Mouse (Mus musculus) urinary bladder, postnatal 4 days (tissue): Measurements from ENCODE around the gene Rhof.
A peak's percentile ranks its signal among the peaks of the same experiment; 100 is the strongest.

ENCODE experiments used
- DNase-seq, 2 experiments: peaks; one replicate each; pipeline ENCODE4 v3.0.0; 2021 to 2022; ENCODE audit warnings: low spot score in 2 of 2

Gene Rhof

DNA sequence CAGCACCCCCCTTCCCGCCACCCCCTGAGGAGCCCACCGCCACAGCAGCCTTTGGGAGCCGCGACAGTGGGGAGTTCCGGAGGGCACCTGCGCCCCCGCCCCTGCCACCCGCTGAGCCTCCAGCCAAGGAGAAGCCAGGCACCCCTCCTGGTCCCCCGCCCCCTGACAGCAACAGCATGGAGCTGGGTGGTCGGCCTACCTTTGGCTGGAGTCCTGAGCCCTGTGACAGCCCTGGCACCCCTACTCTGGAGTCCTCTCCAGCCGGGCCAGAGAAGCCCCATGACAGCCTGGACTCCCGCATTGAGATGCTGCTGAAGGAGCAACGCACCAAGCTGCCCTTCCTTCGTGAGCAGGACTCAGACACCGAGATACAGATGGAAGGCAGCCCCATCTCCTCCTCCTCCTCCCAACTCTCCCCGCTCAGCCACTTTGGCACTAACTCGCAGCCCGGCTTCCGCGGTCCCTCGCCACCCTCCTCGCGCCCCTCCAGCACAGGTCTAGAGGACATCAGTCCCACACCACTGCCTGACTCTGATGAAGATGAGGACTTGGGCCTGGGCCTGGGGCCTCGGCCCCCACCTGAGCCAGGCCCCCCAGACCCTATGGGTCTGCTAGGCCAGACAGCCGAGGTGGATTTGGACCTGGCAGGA is 15.7 kb upstream of the Rhof start:
- no peak for DNase-seq

DNA sequence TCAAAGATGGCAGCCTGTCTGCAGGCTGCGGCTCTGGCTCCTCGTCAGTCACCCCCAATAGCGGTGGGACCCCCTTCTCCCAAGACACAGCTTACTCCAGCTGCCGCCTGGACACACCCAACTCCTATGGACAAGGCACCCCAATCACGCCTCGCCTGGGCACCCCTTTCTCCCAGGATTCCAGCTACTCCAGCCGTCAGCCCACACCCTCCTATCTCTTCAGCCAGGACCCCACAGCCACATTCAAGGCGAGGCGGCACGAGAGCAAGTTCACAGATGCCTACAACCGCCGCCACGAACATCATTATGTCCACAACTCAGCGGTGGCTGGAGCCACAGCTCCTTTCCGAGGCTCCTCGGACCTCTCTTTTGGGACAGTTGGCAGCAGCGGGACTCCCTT is 15.1 kb upstream of the Rhof start:
- DNase-seq, result no peak

DNA sequence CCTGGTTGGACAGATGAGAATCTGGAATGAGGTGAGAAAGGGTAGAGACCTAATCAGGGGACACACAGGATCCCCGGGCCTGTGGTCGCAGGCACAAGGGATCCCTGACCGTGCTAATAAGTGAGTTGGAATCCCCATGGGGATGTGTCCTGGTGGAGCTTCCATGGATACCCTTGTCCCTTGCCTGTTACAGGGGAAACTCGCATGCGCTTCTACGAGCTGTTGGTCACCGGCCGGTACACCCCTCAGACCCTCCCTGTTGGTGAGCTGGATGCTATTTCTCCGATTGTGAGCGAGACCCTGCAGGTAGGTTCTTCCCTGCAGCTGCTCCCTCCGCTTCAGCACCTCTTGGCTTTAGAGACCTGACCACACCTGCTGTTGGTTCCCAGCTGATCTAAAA is 13.9 kb upstream of the Rhof start:
- DNase-seq, result no peak

DNA sequence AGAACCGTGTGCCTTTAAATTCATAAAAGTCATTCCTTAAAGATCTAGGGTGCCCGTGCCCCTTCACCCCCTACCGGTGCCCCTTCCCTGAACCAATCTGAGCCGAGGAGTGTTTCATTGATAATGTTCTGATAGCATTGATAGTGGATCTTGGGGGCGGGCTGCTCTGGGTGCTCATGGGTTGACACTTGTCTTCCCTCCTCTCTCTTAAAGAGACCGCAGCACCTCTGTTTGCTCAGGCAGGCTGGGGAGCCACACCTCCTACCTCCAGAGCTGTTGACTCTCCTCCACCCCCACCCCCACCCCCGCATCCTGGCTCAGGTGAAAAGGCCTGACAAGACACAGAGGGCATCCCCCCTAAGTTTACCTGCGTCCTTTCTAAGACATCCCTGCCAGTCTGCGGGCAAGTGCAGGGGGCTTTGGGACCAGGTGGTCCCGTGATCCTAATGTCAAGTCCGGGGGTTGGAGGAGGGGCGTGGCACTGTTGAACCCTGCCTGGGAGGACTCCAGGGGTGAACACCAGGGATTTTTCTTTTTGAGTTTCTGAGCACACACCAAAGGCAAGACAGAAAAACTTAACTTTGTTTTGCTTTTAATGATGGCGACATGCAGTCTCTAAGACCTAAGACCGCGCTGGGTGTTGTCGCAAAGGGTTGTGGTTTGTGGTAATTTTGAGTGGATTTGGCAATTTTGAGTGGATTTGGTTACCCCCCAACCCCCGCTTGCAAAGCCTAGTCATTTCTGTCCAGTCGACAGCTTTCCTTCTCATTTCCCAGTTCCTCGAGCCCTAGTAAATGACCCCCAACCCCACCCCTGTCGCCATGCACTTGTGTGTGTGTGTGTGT is 12.5 kb upstream of the Rhof start:
- DNase-seq, result no peak

DNA sequence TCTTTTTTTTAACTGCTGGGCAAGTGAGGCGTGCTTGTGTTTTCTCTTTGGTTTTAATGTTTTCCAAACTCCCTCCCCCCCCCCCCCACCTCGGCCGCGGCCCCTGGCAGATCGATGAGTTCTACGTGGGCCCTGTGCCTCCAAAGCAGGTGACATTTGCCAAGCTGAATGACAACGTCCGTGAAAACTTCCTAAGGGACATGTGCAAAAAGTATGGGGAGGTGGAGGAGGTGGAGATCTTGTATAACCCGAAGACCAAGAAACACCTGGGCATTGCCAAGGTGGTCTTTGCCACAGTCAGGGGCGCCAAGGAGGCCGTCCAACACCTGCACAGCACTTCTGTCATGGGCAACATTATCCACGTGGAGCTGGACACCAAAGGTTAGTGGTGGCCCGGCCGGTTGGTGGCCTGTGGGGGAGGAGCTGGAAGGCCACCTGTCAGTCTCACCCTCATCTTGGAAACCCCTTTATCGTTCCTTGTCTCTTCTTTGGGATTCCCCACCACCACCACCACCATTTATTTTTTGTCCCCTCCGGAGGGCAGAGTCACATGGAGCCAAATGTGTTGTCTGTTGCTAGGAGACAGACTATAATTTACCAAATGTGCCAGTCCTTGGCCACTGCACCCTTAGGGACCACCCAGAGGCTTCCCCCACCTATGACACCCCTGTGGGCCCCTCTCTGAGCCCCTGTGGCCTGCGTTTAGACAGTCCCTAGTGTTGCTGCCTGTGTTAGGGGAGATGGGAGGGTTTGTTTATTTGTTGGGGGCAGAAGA is 11.7 kb upstream of the Rhof start:
- no peak for DNase-seq

DNA sequence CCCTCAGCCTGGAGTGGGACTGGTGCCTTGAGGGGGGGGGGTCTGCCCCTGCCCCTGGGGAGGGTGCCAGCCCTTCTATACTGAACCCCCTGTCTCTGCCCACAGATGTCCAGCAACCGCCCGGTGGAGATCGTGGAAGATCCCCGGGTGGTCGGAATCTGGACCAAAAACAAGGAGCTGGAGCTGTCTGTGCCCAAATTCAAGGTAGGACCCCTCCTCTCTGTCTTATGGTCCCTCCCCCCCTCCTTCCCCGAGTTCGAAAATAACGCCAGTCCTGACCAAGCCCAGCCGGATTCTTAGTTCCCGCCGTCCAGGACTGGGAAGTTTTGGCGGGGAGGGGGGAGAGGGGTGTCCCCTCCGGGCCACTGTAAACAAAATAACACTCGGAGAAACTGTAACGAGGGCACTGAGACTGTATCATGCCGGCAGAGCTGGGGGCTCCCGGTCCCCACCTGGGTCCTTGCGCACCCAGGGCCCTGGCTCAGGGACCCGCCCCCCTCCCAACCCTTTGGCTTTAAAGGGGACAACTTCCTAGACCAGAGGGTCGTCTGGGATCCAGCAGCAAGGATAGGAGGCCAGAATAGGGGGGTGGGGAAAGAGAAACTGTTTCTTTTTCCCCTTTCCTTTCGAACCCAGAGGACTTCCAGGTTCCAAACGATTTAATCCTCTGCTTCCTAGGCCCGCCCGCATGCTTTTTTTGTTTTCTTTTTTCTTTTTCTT is 10.9 kb upstream of the Rhof start:
- DNase-seq, result no peak

DNA sequence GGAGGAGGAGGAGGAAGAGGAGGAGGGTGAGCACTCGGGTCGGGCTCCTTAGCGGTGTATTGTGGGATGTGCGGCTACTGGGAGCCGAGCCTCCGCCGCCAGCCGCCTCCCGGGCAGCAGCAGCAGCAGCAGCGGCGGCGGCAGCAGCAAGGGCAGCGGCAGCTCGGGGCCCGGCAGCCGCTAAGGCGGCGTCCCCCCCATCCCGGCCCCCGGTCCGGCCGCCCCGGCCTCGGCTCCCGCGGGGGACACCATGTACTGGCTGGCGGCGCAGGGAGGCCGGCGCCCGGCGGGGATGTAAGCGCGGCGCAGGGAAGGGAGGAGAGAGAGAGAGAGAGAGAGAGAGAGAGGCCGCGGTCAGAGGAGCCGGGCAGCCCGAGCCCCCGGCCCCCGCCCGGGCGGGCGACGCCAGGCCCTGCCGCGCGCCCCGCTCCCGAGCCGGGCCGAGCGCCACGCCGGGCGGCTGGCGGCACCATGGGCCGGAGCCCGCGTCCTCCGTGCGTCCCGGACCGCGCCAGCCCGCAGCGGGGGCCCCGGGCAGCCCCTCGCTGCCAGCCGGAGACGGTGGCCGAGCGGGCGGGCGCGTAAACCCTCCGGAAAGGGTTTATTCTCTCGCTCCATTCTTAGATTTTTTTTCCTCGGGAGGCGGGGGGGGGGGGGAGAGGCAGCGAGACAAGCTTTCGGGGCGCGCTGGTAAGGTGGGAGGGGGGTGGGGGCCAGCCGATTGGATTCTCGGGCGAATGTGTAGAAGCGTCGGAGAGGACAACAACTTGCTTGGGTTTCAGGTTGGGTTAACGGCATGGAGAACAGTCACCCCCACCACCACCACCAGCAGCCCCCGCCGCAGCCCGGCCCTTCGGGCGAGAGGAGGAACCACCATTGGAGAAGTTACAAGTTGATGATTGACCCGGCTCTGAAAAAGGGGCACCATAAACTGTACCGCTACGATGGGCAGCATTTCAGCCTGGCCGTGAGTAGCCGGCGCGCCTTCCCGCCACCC is 10.0 kb upstream of the Rhof start, which contains the start of gene Setd1b:
Setd1b (plus strand) TSS at position 33 of the 997 bp plus-strand sequence.
- no peak for DNase-seq

DNA sequence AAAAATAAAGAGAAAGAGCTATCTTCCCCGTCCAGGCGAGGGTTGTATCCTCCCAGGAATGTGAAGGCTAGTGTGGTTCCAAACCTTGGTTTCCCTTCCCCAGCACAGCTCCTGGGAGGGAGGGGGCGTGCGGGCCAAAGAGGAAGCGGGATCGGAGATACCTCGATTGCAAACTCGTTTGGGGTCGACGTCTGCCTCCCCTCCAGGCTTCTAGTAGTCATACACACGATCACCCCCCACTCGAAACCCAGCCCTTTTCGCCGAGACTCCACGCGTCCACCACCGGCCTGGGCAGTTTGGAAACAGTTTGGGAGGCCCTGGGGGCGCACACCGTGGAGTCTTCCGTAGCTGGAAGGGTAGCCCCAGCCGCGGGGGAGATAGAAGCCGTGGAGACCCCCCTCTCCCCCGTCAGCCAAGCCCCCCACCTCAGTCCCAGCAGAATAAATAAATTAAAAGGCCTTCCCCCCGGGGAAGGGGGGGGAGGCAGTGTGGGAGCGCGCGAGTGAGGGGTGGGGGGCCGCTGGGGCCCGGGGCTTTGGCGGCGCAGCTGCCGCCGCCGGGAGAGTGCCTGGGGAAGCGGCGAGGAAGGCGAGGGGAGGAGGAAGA is 9.2 kb upstream of the Rhof start:
- DNase-seq, result no peak

DNA sequence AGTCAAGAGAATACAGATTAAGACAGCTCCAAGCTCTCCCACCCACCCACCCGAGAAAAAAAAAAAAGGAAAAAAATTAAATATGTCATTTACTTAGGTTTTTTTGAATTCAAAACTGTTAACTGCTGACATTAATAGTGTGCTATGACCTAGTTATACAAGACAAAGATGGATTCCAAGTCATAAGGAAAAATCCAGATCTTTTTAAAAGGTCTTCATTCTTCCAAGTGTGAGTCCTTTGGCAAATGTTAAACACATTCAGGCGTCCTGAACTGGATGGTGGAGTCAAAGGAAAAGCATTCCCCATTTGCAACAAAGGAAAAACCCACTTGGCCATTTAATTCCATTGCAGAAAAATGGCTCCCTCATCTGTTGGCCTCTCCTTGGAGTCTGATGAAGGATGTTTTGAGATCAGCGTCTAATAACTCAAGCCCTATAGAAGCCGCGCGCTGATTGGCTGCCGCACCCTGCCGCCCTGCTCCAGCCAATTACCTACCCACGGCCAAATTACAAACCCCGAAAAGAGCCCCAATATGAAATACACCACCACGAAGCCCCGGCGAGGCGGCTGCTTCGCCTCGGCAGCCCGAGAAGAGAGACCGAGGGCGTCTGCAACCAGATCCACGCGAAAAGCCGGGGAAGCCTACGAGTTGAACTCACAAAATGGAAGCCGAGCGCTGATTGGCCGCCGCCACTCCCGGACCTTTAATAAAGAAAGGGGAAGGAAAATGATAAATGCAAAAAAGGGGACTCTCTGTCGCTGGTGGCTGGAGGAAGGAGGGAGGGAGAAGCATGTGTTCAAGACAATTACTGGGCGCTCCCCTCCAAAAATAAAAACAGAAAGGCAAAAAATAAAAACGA is 8.4 kb upstream of the Rhof start:
- DNase-seq, result peak; percentile 87 to 88

DNA sequence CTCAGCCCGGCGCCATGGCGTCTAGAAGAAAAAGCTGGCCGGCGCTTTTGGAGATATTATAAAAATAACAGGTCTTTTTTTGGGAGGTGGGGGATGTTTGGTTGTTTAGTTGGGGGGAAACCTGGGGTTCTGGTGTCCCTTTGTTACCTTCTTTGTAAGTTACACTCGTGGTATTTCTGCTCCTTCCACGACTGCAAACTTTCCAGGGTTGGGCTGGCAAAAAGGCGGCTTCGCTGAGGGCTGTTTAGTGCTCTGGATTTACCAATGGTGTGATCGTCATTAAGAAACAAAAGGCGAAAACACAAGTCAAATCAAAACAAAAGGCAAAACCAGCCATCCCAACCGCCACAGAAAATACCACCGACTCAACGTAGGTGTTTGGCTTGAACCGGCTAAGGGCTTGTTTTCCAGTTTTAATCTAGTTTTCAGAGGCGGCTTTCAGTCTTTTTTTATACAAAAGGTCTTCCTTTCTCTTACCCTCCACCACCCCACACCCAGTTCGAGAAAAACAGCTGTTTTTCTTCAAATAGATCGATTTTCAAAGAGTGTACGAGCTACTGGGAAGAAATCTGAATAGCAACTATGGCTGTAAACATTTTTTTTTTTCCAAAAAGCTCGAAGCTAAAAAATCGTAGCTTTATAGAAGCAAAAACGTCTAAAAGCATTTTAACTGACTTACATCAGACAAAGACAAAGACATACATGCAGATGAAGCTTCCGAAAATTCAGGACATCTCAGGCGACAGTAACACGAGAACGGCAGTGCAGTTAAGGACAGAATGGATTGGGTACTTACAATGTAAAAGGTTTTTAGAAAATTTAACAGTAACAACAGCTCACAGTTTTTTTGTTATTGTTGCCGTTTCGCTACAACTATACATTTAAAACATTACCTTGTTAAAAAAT is 7.5 kb upstream of the Rhof start:
- DNase-seq, result no peak

DNA sequence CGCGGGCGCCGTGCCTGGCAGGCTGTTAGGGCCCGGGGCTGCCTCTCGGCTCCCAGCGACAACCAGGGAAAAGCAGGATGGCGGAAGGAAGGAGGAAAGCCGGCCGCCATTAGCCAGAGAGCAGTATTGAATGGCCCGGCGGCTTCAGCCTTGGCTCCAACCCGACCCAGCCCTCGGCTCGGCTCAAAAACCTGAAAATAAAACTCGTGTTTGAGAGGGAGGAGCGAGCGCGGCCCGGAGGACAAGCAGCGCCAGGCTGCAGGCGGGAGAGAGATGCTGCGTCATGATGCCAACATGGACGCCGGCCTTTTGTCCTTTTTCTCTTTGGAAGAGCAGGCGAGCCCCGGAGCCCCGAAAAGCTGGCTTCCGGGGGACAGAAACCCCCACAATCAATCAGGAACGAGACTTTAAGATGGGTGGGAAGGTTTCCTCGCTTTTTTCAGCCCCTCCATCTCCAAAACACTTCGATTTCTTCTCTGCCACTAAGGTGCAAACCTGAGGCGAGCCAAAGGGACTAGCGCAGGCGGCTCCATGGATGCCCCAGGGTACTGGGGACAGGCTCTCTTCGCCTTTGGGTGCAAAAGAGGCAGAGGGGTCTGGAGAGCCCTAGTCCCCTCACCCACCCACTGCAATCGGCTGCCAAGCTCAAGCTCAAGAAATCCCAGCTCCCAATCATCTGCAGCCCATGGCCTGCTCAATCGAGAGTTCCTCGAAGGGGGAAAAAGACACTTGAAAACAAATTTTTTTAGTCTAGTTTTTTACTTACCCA is 6.6 kb upstream of the Rhof start:
- DNase-seq, result peak; percentile 80 to 84

DNA sequence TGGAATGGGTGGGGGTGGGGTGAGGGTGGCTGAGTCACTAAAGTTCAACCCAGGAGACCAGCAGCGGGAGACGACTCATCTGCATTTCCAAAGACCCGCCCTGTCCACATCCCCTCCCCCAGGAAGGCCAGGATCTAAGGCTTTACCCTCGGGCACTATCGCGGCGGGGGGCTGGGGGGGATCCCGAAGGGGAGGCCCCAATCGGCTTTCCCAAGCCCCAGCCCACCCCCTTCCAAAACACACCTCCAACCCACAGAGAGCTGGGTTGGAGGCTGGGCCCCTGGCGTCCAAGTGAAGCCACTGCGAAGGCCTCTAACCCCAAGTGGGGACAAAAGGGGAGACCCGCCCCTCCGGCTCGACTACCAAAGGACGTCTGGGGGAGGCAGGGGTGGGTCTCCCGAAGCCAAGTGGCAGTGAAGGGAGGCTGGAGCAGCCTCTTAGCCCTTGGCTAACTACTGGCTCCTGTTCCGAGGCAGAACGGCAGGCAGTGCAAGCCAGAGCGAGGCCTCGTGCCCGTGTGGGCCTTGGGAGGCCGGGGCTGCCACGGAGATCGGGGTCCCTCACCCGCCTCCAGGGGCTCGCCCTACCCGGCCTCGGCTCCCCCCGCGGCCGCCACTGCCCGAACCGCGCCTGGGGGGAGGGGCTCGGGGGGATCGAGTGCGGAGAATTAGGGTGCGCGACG is 5.9 kb upstream of the Rhof start:
- peak; percentile 74 to 77 for DNase-seq

DNA sequence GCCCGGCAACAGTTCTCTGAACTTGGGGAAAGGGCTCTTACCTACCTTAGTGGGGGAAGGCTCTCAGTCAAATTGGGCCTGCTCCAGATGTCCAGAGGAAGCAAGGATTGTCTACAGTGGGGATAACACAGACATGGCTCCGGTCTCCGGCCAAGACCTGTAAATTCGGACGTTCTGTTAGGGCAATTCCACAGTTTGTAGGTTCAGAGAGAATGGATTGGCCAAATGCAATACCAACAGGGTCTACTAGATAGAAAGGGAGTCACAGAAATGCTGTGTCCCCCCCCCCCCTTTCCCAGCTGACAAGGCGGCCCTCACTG is 5.4 kb upstream of the Rhof start:
- DNase-seq, result no peak

DNA sequence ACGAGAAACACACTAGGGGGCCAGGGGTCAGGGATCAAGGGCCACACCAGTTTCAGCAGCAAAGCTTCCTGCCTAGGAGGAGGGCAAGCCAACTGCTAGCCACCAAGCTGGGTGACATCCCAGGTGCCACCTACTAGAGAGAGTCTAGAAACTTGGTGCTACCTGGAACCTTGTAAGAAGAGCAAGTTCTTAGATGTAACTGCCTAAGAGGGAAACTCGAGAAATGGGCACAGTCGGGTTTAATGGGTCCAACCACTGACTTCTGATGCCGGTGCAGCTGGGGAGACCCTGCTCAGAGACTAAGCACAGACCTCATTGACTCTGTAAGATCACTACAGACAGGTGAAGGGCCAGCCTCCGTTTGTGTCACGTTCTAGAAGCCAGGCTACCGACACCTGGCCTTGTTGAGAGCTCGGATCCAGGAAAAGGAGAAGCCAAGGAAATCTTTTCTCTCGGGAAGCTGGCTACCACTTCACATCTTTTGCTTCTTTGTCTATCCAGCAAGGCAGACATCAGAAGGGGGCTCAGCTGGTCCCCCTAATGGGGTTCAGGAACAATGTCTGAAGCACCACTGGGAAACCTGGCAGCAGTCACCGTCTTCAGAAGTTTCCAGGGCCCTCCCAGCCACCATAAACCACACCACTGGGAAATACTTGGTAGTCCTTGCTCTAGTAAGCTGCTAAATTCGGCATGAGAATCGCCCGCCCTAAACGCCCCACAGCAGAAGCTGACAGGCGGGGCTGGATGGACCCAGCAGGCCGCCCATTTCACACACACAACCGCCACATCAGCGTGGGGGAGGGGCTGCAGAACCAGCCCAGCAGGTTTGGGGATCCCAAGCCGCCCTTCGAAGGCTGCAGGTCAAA is 4.8 kb upstream of the Rhof start:
- peak; percentile 87 to 92 for DNase-seq

DNA sequence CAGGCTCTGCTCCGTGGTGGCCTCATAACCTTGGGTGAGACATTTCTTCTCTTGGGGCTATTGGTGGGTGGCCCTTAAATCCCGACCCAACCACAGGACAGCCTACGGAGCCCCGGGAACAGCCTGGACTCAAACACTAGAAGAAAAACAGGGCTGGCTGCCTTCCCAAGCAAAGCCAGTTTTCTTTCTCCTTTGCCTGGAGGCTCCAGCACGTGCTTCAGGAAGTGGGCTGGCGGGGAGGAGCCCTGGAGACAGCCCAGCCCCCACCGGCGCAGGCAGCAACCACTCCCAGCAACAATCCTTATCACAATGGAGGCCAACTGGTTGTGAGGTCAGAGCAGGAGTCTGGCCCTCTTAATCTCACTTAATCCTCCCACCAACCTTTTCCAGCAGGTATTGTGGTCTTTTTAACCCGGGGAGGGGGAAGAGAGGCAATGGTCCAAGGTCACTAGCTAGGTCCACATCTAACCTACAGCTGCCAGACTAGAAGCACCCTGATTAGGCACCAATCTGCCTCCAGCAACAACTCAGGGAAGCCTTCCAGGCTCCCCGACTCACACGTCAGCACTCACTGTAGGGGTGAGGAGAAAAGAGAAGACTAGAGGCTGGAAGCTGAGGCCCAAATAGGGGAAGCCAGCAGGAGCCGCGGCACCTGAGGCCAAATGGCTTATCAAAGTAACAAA is 4.0 kb upstream of the Rhof start:
- peak; percentile 91 to 93 for DNase-seq
